Mouse (Mus musculus) kidney, embryonic 14.5 days (tissue): ENCODE measurements around the gene Stmnd1. TPM values are rescaled to one million over a fixed set of nuclear protein-coding genes. Genes with fewer than 3 reads are reported as not detected.

ENCODE experiments used
- ATAC-seq: fragments of 200-750 bp; cut with Nextera tagmentation; 2 replicates; pipeline ENCODE4 v1.8.0; 2017; ENCODE audit warnings: moderate number of reproducible peaks, mild to moderate bottlenecking, moderate TSS enrichment, moderate library complexity; ENCODE audit not compliant: low FRiP score, low TSS enrichment
- H3K27ac ChIP-seq: fragments of 300-500 bp; sonication (generic); 2 replicates; pipeline ENCODE4 v1.5.1; 2014; ENCODE audit warnings: low read depth, mild to moderate bottlenecking, low read length, moderate library complexity, mixed read lengths
- H3K27me3 ChIP-seq: fragments of 300-500 bp; sonication (generic); 2 replicates; pipeline ENCODE4 v1.6.1; 2014; ENCODE audit warnings: mild to moderate bottlenecking, low read length; ENCODE audit not compliant: control insufficient read depth, insufficient read depth
- H3K36me3 ChIP-seq: fragments of 300-500 bp; sonication (generic); 2 replicates; pipeline ENCODE4 v1.6.1; 2014; ENCODE audit warnings: low read length, mixed read lengths; ENCODE audit not compliant: control insufficient read depth, insufficient read depth
- H3K4me1 ChIP-seq: fragments of 300-500 bp; sonication (generic); 2 replicates; pipeline ENCODE4 v1.6.1; 2014; ENCODE audit warnings: low read length, mixed read lengths; ENCODE audit not compliant: control insufficient read depth, insufficient read depth
- H3K4me2 ChIP-seq: fragments of 300-500 bp; sonication (generic); replicated peaks from 2 replicates; pipeline ENCODE4 v1.6.1; 2014; ENCODE audit warnings: low read depth, mild to moderate bottlenecking, low read length
- H3K4me3 ChIP-seq: fragments of 300-500 bp; sonication (generic); 2 replicates; pipeline ENCODE4 v1.5.1; 2014; ENCODE audit warnings: mild to moderate bottlenecking, low read length
- H3K9ac ChIP-seq: fragments of 300-500 bp; sonication (generic); 2 replicates; pipeline ENCODE4 v1.6.1; 2014; ENCODE audit warnings: low read depth, mild to moderate bottlenecking, low read length, moderate library complexity
- H3K9me3 ChIP-seq: fragments of 300-500 bp; sonication (generic); 2 replicates; pipeline ENCODE4 v1.6.1; 2016; ENCODE audit warnings: low read length; ENCODE audit not compliant: control insufficient read depth
- WGBS: fragments of 180-500 bp; shearing (Covaris S2); extraction: QIAGEN DNeasy Blood & Tissue Kit; methylation state at CpG from one replicate; pipeline ENCODE4 v1.1.7; 2014; 5-methylcytosine and 5-hydroxymethylcytosine counted together
- polyA plus RNA-seq: library from polyadenylated mRNA; unstranded; fragments of >200 nt; fragmentation: Nextera tagmentation; extraction: Ambion mirVana; gene quantifications from 2 replicates; pipeline ENCODE4 v1.2.1, GENCODE M21; 2014

The Stmnd1 gene
- polyA plus RNA-seq, 1 experiment from 2014 or later = 0.57 TPM

- Histone ChIP-seq H3K4me1 (peaks cover 12% of the 10 kb centered on the region; the same call in 1 of the 2 replicates), H3K9me3 (no peaks in the 10 kb centered on the region), H3K36me3 (no peaks in the 10 kb centered on the region), H3K9ac (no peak overlapping the region), H3K27ac (peak overlapping the region; percentile 9; the same call in 1 of the 2 replicates), H3K4me3 (peak overlapping the region; percentile 14; the same call in 1 of the 2 replicates), H3K27me3 (no peaks in the 10 kb centered on the region), H3K4me2 (peak overlapping the region; percentile 39)
- 14% methylated on average over 16 of the region's 17 CpGs for WGBS
- ATAC-seq = peak; percentile 6; the same call in 1 of the 2 replicates
Observed at GRCm38 (mm10) chr13:46272811-46273452, 589 bp upstream of the Stmnd1 start.

GRCm38 (mm10) chr13:46275701-46276100 is 2.2 kb downstream of the Stmnd1 start:
- no peaks in the 10 kb centered on the region for H3K9me3 ChIP-seq
- peaks cover 5% of the 10 kb centered on the region; the same call in 1 of the 2 replicates for H3K4me1 ChIP-seq
- H3K27ac ChIP-seq = no peak overlapping the region
- H3K4me2 ChIP-seq = no peak overlapping the region
- 95% methylated on average over 4 of the region's 4 CpGs for WGBS
- H3K27me3 ChIP-seq = no peaks in the 10 kb centered on the region
- no peaks in the 10 kb centered on the region for H3K36me3 ChIP-seq
- no peak overlapping the region for H3K4me3 ChIP-seq
- ATAC-seq = no peak
- H3K9ac ChIP-seq = no peak overlapping the region

DNA sequence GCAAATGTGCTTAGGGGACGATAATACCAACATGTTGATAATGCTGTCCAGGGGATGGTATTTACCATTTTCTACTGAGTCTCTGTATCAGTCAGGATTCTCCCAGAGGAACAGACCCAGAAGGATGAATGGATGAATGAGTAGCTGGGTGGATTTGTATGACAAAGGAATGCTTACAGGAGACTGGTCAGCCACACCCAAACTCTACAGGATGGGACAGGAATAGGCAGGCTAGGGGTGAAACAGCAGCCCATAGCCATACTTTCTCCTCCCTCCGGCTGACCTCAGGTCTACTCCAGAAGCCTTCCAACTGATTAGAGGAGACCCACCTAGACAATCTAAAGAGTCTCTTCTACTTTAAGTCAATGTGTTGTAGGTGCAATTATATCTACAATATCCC is 9.0 kb downstream of the Stmnd1 start:
- ATAC-seq = no peak
- no peak overlapping the region for H3K27ac ChIP-seq
- no peaks in the 10 kb centered on the region for H3K27me3 ChIP-seq
- H3K4me2 ChIP-seq = no peak overlapping the region
- no peaks in the 10 kb centered on the region for H3K36me3 ChIP-seq
- H3K9me3 ChIP-seq = no peaks in the 10 kb centered on the region
- WGBS = 97% methylated on average over 2 of the region's 2 CpGs
- H3K4me1 ChIP-seq = no peaks in the 10 kb centered on the region
- no peak overlapping the region for H3K9ac ChIP-seq
- H3K4me3 ChIP-seq = no peak overlapping the region

- H3K4me3 ChIP-seq = no peak overlapping the region
- 59% methylated on average over 8 of the region's 8 CpGs for WGBS
- no peaks in the 10 kb centered on the region for H3K27me3 ChIP-seq
- no peak for ATAC-seq
- no peaks in the 10 kb centered on the region for H3K9me3 ChIP-seq
- H3K36me3 ChIP-seq = no peaks in the 10 kb centered on the region
- no peak overlapping the region for H3K4me2 ChIP-seq
- no peak overlapping the region for H3K9ac ChIP-seq
- H3K4me1 ChIP-seq = no peaks in the 10 kb centered on the region
- H3K27ac ChIP-seq = no peak overlapping the region
Observed at GRCm38 (mm10) chr13:46287801-46288200, 14.3 kb downstream of the Stmnd1 start.

DNA sequence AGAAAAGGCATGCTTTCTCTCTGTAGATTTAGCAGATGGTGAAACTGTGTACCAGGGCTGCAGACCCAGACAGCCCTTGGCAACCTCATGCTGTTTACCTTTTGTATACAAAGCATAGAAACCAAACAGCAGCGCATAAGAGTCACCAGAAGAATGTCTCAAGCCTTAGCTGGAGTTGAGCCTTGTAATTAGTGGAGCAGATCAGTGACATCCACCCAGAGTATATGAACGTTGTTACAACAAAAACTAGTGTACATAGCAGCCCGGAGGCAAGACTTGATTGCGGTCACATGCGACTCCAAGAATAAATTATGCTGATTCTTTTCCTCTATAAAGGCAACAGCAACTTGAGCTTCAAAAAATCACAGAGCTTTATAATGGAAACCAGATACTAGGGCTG is 14.9 kb downstream of the Stmnd1 start:
- H3K4me2 ChIP-seq = no peak overlapping the region
- no peaks in the 10 kb centered on the region for H3K4me1 ChIP-seq
- no peak overlapping the region for H3K4me3 ChIP-seq
- ATAC-seq = no peak
- no peaks in the 10 kb centered on the region for H3K27me3 ChIP-seq
- H3K36me3 ChIP-seq = no peaks in the 10 kb centered on the region
- H3K9me3 ChIP-seq = no peaks in the 10 kb centered on the region
- no peak overlapping the region for H3K27ac ChIP-seq
- no peak overlapping the region for H3K9ac ChIP-seq
- WGBS = 74% methylated on average over 5 of the region's 5 CpGs

DNA sequence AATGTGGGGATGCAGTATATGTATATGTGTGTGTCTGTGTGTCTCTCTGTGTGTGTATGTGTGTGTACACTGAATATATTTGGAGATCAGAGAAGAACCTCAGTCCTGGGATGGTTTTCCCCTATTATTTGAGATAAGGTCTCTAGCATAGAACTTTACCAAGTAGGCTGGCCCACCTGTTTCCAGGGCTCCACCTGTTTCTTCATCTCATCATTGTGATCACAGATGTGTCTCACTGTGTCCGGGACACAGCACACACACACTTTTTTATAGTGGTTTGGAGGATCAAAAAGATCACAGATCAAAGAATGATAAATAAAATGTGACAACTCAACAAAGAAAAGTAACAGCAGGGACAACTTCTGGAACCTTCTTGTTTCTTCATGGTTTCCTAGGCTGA is 17.0 kb downstream of the Stmnd1 start:
- H3K4me3 ChIP-seq = no peak overlapping the region
- H3K4me2 ChIP-seq = no peak overlapping the region
- no peaks in the 10 kb centered on the region for H3K36me3 ChIP-seq
- ATAC-seq = no peak
- H3K27ac ChIP-seq = no peak overlapping the region
- no peaks in the 10 kb centered on the region for H3K9me3 ChIP-seq
- no peaks in the 10 kb centered on the region for H3K4me1 ChIP-seq
- H3K27me3 ChIP-seq = no peaks in the 10 kb centered on the region
- H3K9ac ChIP-seq = no peak overlapping the region
- WGBS = 77% methylated on average over 1 of the region's 1 CpGs

DNA sequence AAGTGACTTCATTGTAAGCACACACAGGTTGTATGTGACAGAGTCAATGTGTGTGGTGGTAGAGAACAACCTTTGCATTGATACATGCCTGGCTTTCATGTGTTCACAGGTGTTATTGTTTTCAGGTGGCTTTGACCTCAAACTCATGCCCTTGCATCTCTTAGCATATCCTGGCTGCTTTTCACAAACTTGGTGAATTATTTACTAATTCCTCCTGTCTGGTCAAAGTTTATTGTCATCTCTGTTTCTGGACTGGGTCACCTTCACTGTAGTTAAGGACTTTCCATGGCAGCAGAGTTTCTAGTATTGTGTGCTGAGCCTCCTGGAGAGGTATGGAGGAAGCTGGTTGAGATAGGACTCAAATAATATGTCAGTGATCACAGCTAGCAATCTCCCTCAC is 20.8 kb downstream of the Stmnd1 start:
- Histone ChIP-seq H3K4me3 (no peak overlapping the region), H3K36me3 (no peaks in the 10 kb centered on the region), H3K27ac (no peak overlapping the region)

DNA sequence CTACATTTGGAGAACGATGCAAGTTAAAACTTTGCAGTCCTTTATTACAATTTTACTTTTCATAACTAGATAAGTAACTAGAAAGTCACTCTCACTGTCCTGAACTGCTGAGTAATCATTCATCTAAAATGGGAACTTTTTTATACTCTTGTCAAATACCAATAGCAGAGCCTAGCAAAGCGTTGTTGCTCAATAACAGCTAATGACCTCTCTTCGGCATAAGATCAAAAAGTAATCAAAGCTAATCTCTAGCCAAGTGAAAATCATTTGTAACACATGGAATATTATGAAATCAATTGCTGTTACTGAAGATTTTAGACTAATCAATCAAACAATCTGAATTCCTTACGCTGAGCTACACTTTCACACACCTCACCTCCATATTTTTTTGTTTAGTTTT is 24.2 kb downstream of the Stmnd1 start:
- no peaks in the 10 kb centered on the region for H3K4me1 ChIP-seq
- 90% methylated on average over 4 of the region's 4 CpGs for WGBS
- H3K4me2 ChIP-seq = no peak overlapping the region
- no peaks in the 10 kb centered on the region for H3K36me3 ChIP-seq
- no peaks in the 10 kb centered on the region for H3K9me3 ChIP-seq
- no peak overlapping the region for H3K4me3 ChIP-seq
- no peak overlapping the region for H3K27ac ChIP-seq
- H3K27me3 ChIP-seq = no peaks in the 10 kb centered on the region
- no peak for ATAC-seq
- H3K9ac ChIP-seq = no peak overlapping the region

More for the DNA sequence above, 20.8 kb downstream of the Stmnd1 start:
- H3K4me1 ChIP-seq = no peaks in the 10 kb centered on the region
- no peak overlapping the region for H3K4me2 ChIP-seq
- no peaks in the 10 kb centered on the region for H3K27me3 ChIP-seq
- ATAC-seq = no peak
- H3K9me3 ChIP-seq = no peaks in the 10 kb centered on the region
- no peak overlapping the region for H3K9ac ChIP-seq

- no peak overlapping the region for H3K4me3 ChIP-seq
- H3K27ac ChIP-seq = no peak overlapping the region
- no peaks in the 10 kb centered on the region for H3K27me3 ChIP-seq
- no peaks in the 10 kb centered on the region for H3K4me1 ChIP-seq
- WGBS = 57% methylated on average over 10 of the region's 10 CpGs
- H3K36me3 ChIP-seq = no peaks in the 10 kb centered on the region
- ATAC-seq = no peak
- H3K9me3 ChIP-seq = peaks cover under 1% of the 10 kb centered on the region; the same call in 1 of the 2 replicates
- no peak overlapping the region for H3K4me2 ChIP-seq
- no peak overlapping the region for H3K9ac ChIP-seq
Observed at GRCm38 (mm10) chr13:46310790-46311189, 37.3 kb downstream of the Stmnd1 start.
